Mouse (Mus musculus) B cell, adult 2 months (primary cell): ENCODE results near the gene Capn2.

ENCODE experiments used
- DNase-seq, 2 experiments: peaks; one replicate each; pipeline ENCODE4 v3.0.0; 2022

Gene Capn2

GRCm38 (mm10) chr1:182516758-182517676, at the start of gene Capn2:
Capn2 (minus strand) TSS chr1:182517608.
- DNase-seq: peak; percentile 84

GRCm38 (mm10) chr1:182565351-182565835, 48.0 kb upstream of the Capn2 start:
- no peak for DNase-seq

GRCm38 (mm10) chr1:182564408-182565120, 47.2 kb upstream of the Capn2 start, which contains the start of gene Capn8:
Capn8 (plus strand) TSS chr1:182565007.
- peak in 1 of 2 experiments; percentile 7 for DNase-seq

- DNase-seq: no peak
These were observed 45.4 kb upstream of the Capn2 start for GRCm38 (mm10) chr1:182562576-182563370.

GRCm38 (mm10) chr1:182561945-182562514, 44.6 kb upstream of the Capn2 start:
- DNase-seq: no peak

GRCm38 (mm10) chr1:182560390-182561098, 43.1 kb upstream of the Capn2 start:
- no peak for DNase-seq

- DNase-seq: no peak
These were observed 42.1 kb upstream of the Capn2 start for GRCm38 (mm10) chr1:182559530-182559929.

GRCm38 (mm10) chr1:182558271-182558670, 40.9 kb upstream of the Capn2 start:
- DNase-seq: no peak

GRCm38 (mm10) chr1:182553649-182554375, 36.4 kb upstream of the Capn2 start:
- DNase-seq: peak; percentile 16

- DNase-seq: no peak
These were observed 33.4 kb upstream of the Capn2 start for GRCm38 (mm10) chr1:182550761-182551160.

GRCm38 (mm10) chr1:182543906-182544305, 26.5 kb upstream of the Capn2 start:
- no peak for DNase-seq

GRCm38 (mm10) chr1:182543136-182543535, 25.7 kb upstream of the Capn2 start:
- DNase-seq: no peak

- no peak for DNase-seq
These were observed 24.7 kb upstream of the Capn2 start for GRCm38 (mm10) chr1:182542110-182542509.

- peak; percentile 72 to 77 for DNase-seq
These were observed 21.9 kb upstream of the Capn2 start for GRCm38 (mm10) chr1:182539023-182539940.

- DNase-seq: no peak
These were observed 17.7 kb upstream of the Capn2 start for GRCm38 (mm10) chr1:182535080-182535481.

GRCm38 (mm10) chr1:182533583-182533982, 16.2 kb upstream of the Capn2 start:
- no peak for DNase-seq

- DNase-seq: peak; percentile 68 to 76
These were observed 10.8 kb upstream of the Capn2 start for GRCm38 (mm10) chr1:182527921-182528858.

GRCm38 (mm10) chr1:182527261-182527766, 9.9 kb upstream of the Capn2 start:
- no peak for DNase-seq
